Mouse (Mus musculus) effector memory CD4-positive, alpha-beta T cell, adult 7 months (primary cell): ENCODE measurements around the gene Vmn2r93. TPM values are rescaled to one million over a fixed set of nuclear protein-coding genes. Genes with fewer than 3 reads are reported as not detected.

Experiments used
- polyA plus RNA-seq: library from polyadenylated mRNA; unstranded; fragments of 100-300 nt; shearing (Covaris generic); gene quantifications from one replicate; pipeline ENCODE4 v1.2.1, GENCODE M21; 2017

The Vmn2r93 gene
- polyA plus RNA-seq = 0.09 TPM

GRCm38 (mm10) chr17:18297799-18298198 is at the start of gene Vmn2r93:
Gene Vmn2r93, plus strand, starts transcription at chr17:18298099.

GRCm38 (mm10) chr17:18277656-18278055 is 20.2 kb upstream of the Vmn2r93 start, which contains the start of gene Vmn2r94:
Gene Vmn2r94, minus strand, starts transcription at chr17:18277756.

Other genes with a start within 250 kb of the Vmn2r93 start
- gene Vmn2r124, start 248.7 kb upstream of the Vmn2r93 start, polyA plus RNA-seq = 0.09 TPM
- gene Vmn2r91, start 213.1 kb upstream of the Vmn2r93 start, polyA plus RNA-seq = not detected
- 0.09 TPM for gene Vmn2r92, start 146.2 kb upstream of the Vmn2r93 start, polyA plus RNA-seq
- 0.48 TPM for gene Vmn2r94, start 20.3 kb upstream of the Vmn2r93 start, polyA plus RNA-seq
- not detected for gene Vmn2r95, start 126.0 kb downstream of the Vmn2r93 start, polyA plus RNA-seq